Mouse (Mus musculus) heart, adult 9 months (tissue): ENCODE data around the gene Glb1l.

ENCODE experiments used
- DNase-seq, 2 experiments: peaks; one replicate each; pipeline ENCODE4 v3.0.0; 2022; ENCODE audit warnings: low spot score in 2 of 2

Glb1l gene

GRCm38 (mm10) chr1:75192452-75192851, 18.2 kb downstream of the Glb1l start:
- DNase-seq = peak in 1 of 2 experiments; percentile 45

- DNase-seq = peak; percentile 98 to 99
These were observed 18.8 kb downstream of the Glb1l start, which contains the start of the genes Ankzf1 and Atg9a for GRCm38 (mm10) chr1:75191622-75192402. Ankzf1 (plus strand) TSS chr1:75192151. Atg9a (minus strand) TSS chr1:75192196.

- DNase-seq = no peak
These were observed 19.4 kb downstream of the Glb1l start for GRCm38 (mm10) chr1:75191258-75191621.

- DNase-seq = no peak
These were observed 20.0 kb downstream of the Glb1l start for GRCm38 (mm10) chr1:75190577-75190976.

- DNase-seq = no peak
These were observed 22.6 kb downstream of the Glb1l start for GRCm38 (mm10) chr1:75187914-75188483.

- DNase-seq = no peak
These were observed 23.5 kb downstream of the Glb1l start for GRCm38 (mm10) chr1:75187126-75187525.

GRCm38 (mm10) chr1:75185495-75185894, 25.1 kb downstream of the Glb1l start:
- no peak for DNase-seq

- no peak for DNase-seq
These were observed 28.5 kb downstream of the Glb1l start for GRCm38 (mm10) chr1:75182160-75182559.

- DNase-seq = no peak
These were observed 29.2 kb downstream of the Glb1l start for GRCm38 (mm10) chr1:75181377-75181870.

GRCm38 (mm10) chr1:75180741-75181140, 29.9 kb downstream of the Glb1l start:
- no peak for DNase-seq

GRCm38 (mm10) chr1:75180105-75180590, 30.5 kb downstream of the Glb1l start, which contains the start of gene Abcb6:
Abcb6 (minus strand) TSS chr1:75180392.
- peak; percentile 91 to 92 for DNase-seq

GRCm38 (mm10) chr1:75179334-75180104, 31.1 kb downstream of the Glb1l start:
- peak; percentile 31 to 36 for DNase-seq

- DNase-seq = peak; percentile 94 to 96
These were observed 41.8 kb downstream of the Glb1l start, which contains the start of gene Zfand2b for GRCm38 (mm10) chr1:75168472-75169464. Zfand2b (plus strand) TSS chr1:75168646.

- DNase-seq = no peak
These were observed 42.5 kb downstream of the Glb1l start for GRCm38 (mm10) chr1:75168093-75168471.

GRCm38 (mm10) chr1:75160256-75160617, 50.4 kb downstream of the Glb1l start:
- no peak for DNase-seq

GRCm38 (mm10) chr1:75159540-75160255, 50.9 kb downstream of the Glb1l start:
- DNase-seq = no peak

- no peak for DNase-seq
These were observed 51.6 kb downstream of the Glb1l start for GRCm38 (mm10) chr1:75158990-75159389.

- DNase-seq = no peak
These were observed 54.8 kb downstream of the Glb1l start for GRCm38 (mm10) chr1:75155837-75156236.

- no peak for DNase-seq
These were observed 61.9 kb downstream of the Glb1l start for GRCm38 (mm10) chr1:75148727-75149126.
